Mouse (Mus musculus): ENCODE measurements at regions not wholly inside any gene's neighbourhood (a gene's known extent, or its start where the extent isn't known, plus 50 kb on each side); places are given as distances from the start of the nearest gene placed in this dataset.

- no peak for TF ChIP-seq EP300 (optimal IDR thresholded peaks at IDR 0.05)
- TF ChIP-seq CTCF (IDR thresholded peaks at IDR 0.05; ENCODE audit: low read depth) = no peak
- WGBS = 49% methylated on average over 2 of the region's 2 CpGs
- no peak for DNase-seq (ENCODE audit: low spot score)
These were observed 262.9 kb upstream of the Rarb start for GRCm38 (mm10) chr14:17081904-17082303.

GRCm38 (mm10) chr14:17079513-17079912, 260.6 kb upstream of the Rarb start:
- ATAC-seq (ENCODE audit: low FRiP score, low TSS enrichment) = no peak

More at GRCm38 (mm10) chr14:17081904-17082303, 262.9 kb upstream of the Rarb start:
- Histone ChIP-seq H3K4me3 (ENCODE audit: low read depth, low read length) (no peak overlapping the region), H3K36me3 (ENCODE audit: control insufficient read depth, insufficient read depth, low read length) (no peaks in the 10 kb centered on the region), H3K9me3 (ENCODE audit: control insufficient read depth, low read length) (no peaks in the 10 kb centered on the region), H3K27me3 (ENCODE audit: control insufficient read depth, insufficient read depth, low read length) (no peaks in the 10 kb centered on the region), H3K9ac (ENCODE audit: low read length) (no peak overlapping the region), H3K4me1 (replicated peaks; ENCODE audit: control insufficient read depth, insufficient read depth) (no peaks in the 10 kb centered on the region), H3K27ac (replicated peaks) (no peak overlapping the region), H3K4me2 (replicated peaks; ENCODE audit: low read depth) (no peak overlapping the region)
- no peak for ATAC-seq (ENCODE audit: low FRiP score, low TSS enrichment)

GRCm38 (mm10) chr14:17061358-17061757, 242.4 kb upstream of the Rarb start:
- H3K4me3 ChIP-seq (ENCODE audit: low read depth, low read length) = no peak overlapping the region
- ATAC-seq (ENCODE audit: low FRiP score, low TSS enrichment) = peak; percentile 60; the same call in 1 of the 2 replicates
- WGBS = 17% methylated on average over 1 of the region's 1 CpGs
- H3K27me3 ChIP-seq (ENCODE audit: control insufficient read depth, insufficient read depth, low read length) = no peaks in the 10 kb centered on the region
- H3K9ac ChIP-seq (ENCODE audit: low read length) = no peak overlapping the region
- no peaks in the 10 kb centered on the region for H3K9me3 ChIP-seq (ENCODE audit: control insufficient read depth, low read length)
- H3K4me1 ChIP-seq (replicated peaks; ENCODE audit: control insufficient read depth, insufficient read depth) = no peaks in the 10 kb centered on the region
- no peak overlapping the region for H3K4me2 ChIP-seq (replicated peaks; ENCODE audit: low read depth)
- H3K36me3 ChIP-seq (ENCODE audit: control insufficient read depth, insufficient read depth, low read length) = no peaks in the 10 kb centered on the region
- peak overlapping the region; percentile 9; the same call in 1 of the 2 replicates for H3K27ac ChIP-seq (replicated peaks)
- TF ChIP-seq EP300 (optimal IDR thresholded peaks at IDR 0.05) = peak; percentile 41
- TF ChIP-seq CTCF (IDR thresholded peaks at IDR 0.05; ENCODE audit: low read depth) = no peak
- no peak for DNase-seq (ENCODE audit: low spot score)

More at GRCm38 (mm10) chr14:17079513-17079912, 260.6 kb upstream of the Rarb start:
- Histone ChIP-seq H3K9me3 (ENCODE audit: control insufficient read depth, low read length) (no peaks in the 10 kb centered on the region), H3K4me3 (ENCODE audit: low read depth, low read length) (no peak overlapping the region), H3K27ac (replicated peaks) (no peak overlapping the region), H3K27me3 (ENCODE audit: control insufficient read depth, insufficient read depth, low read length) (no peaks in the 10 kb centered on the region), H3K36me3 (ENCODE audit: control insufficient read depth, insufficient read depth, low read length) (no peaks in the 10 kb centered on the region), H3K4me1 (replicated peaks; ENCODE audit: control insufficient read depth, insufficient read depth) (no peaks in the 10 kb centered on the region), H3K4me2 (replicated peaks; ENCODE audit: low read depth) (no peak overlapping the region), H3K9ac (ENCODE audit: low read length) (no peak overlapping the region)
- 44% methylated on average over 2 of the region's 2 CpGs for WGBS
- no peak for DNase-seq (ENCODE audit: low spot score)
- TF ChIP-seq CTCF (IDR thresholded peaks at IDR 0.05; ENCODE audit: low read depth) (no peak), EP300 (optimal IDR thresholded peaks at IDR 0.05) (no peak)

- Histone ChIP-seq H3K27ac (replicated peaks) (no peak overlapping the region), H3K9ac (ENCODE audit: low read length) (no peak overlapping the region), H3K4me3 (ENCODE audit: low read depth, low read length) (no peak overlapping the region), H3K36me3 (ENCODE audit: control insufficient read depth, insufficient read depth, low read length) (no peaks in the 10 kb centered on the region), H3K27me3 (ENCODE audit: control insufficient read depth, insufficient read depth, low read length) (no peaks in the 10 kb centered on the region), H3K4me1 (replicated peaks; ENCODE audit: control insufficient read depth, insufficient read depth) (no peaks in the 10 kb centered on the region), H3K4me2 (replicated peaks; ENCODE audit: low read depth) (no peak overlapping the region), H3K9me3 (ENCODE audit: control insufficient read depth, low read length) (no peaks in the 10 kb centered on the region)
- DNase-seq (ENCODE audit: low spot score) (no peak), ATAC-seq (ENCODE audit: low FRiP score, low TSS enrichment) (no peak)
- 100% methylated on average over 1 of the region's 1 CpGs for whole genome bisulfite sequencing
- TF ChIP-seq CTCF (IDR thresholded peaks at IDR 0.05; ENCODE audit: low read depth) = no peak
- no peak for TF ChIP-seq EP300 (optimal IDR thresholded peaks at IDR 0.05)
These were observed 239.5 kb upstream of the Rarb start for GRCm38 (mm10) chr14:17058438-17058837.

GRCm38 (mm10) chr14:17057355-17057754, 238.4 kb upstream of the Rarb start:
- H3K27me3 ChIP-seq (ENCODE audit: control insufficient read depth, insufficient read depth, low read length) = no peaks in the 10 kb centered on the region
- ATAC-seq (ENCODE audit: low FRiP score, low TSS enrichment) (no peak), DNase-seq (ENCODE audit: low spot score) (no peak)
- WGBS = 85% methylated on average over 3 of the region's 3 CpGs
- no peaks in the 10 kb centered on the region for H3K4me1 ChIP-seq (replicated peaks; ENCODE audit: control insufficient read depth, insufficient read depth)
- H3K27ac ChIP-seq (replicated peaks) = no peak overlapping the region
- H3K9me3 ChIP-seq (ENCODE audit: control insufficient read depth, low read length) = no peaks in the 10 kb centered on the region
- H3K4me3 ChIP-seq (ENCODE audit: low read depth, low read length) = no peak overlapping the region
- H3K36me3 ChIP-seq (ENCODE audit: control insufficient read depth, insufficient read depth, low read length) = no peaks in the 10 kb centered on the region
- no peak overlapping the region for H3K4me2 ChIP-seq (replicated peaks; ENCODE audit: low read depth)
- no peak for TF ChIP-seq EP300 (optimal IDR thresholded peaks at IDR 0.05)
- TF ChIP-seq CTCF (IDR thresholded peaks at IDR 0.05; ENCODE audit: low read depth) = no peak
- H3K9ac ChIP-seq (ENCODE audit: low read length) = no peak overlapping the region

GRCm38 (mm10) chr14:17055741-17056140, 236.8 kb upstream of the Rarb start:
- Histone ChIP-seq H3K27me3 (ENCODE audit: control insufficient read depth, insufficient read depth, low read length) (no peaks in the 10 kb centered on the region), H3K36me3 (ENCODE audit: control insufficient read depth, insufficient read depth, low read length) (no peaks in the 10 kb centered on the region), H3K4me2 (replicated peaks; ENCODE audit: low read depth) (no peak overlapping the region), H3K9ac (ENCODE audit: low read length) (no peak overlapping the region), H3K4me1 (replicated peaks; ENCODE audit: control insufficient read depth, insufficient read depth) (no peaks in the 10 kb centered on the region), H3K4me3 (ENCODE audit: low read depth, low read length) (no peak overlapping the region), H3K9me3 (ENCODE audit: control insufficient read depth, low read length) (no peaks in the 10 kb centered on the region), H3K27ac (replicated peaks) (no peak overlapping the region)
- no peak for ATAC-seq (ENCODE audit: low FRiP score, low TSS enrichment)
- no peak for DNase-seq (ENCODE audit: low spot score)
- WGBS = 66% methylated on average over 1 of the region's 1 CpGs
- TF ChIP-seq CTCF (IDR thresholded peaks at IDR 0.05; ENCODE audit: low read depth) = no peak
- TF ChIP-seq EP300 (optimal IDR thresholded peaks at IDR 0.05) = no peak

All from stomach, postnatal 0 days (tissue).